Mouse (Mus musculus) hindbrain, embryonic 14.5 days (tissue): ENCODE measurements at regions not wholly inside any gene's neighbourhood (a gene's known extent, or its start where the extent isn't known, plus 50 kb on each side); places are given as distances from the start of the nearest gene placed in this dataset.

Experiments used
- ATAC-seq: fragments of 200-750 bp; cut with Nextera tagmentation; 2 replicates; pipeline ENCODE4 v1.8.0; 2017; ENCODE audit warnings: moderate number of reproducible peaks, mild to moderate bottlenecking, moderate TSS enrichment, moderate library complexity; ENCODE audit not compliant: low FRiP score
- DNase-seq: peaks from one replicate; pipeline ENCODE4 v3.0.0-alpha.2; 2015; ENCODE audit warnings: low spot score
- H3K27ac ChIP-seq: fragments of 300-500 bp; sonication (generic); 2 replicates; pipeline ENCODE4 v1.5.1; 2014; ENCODE audit warnings: mild to moderate bottlenecking, moderate library complexity
- H3K27me3 ChIP-seq: fragments of 300-500 bp; sonication (generic); 2 replicates; pipeline ENCODE4 v1.6.1; 2014; ENCODE audit warnings: mild to moderate bottlenecking, low read length, mixed read lengths; ENCODE audit not compliant: control insufficient read depth, insufficient read depth
- H3K36me3 ChIP-seq: fragments of 300-500 bp; sonication (generic); replicated peaks from 2 replicates; pipeline ENCODE4 v1.6.1; 2014; ENCODE audit not compliant: control insufficient read depth, insufficient read depth
- H3K4me1 ChIP-seq: fragments of 300-500 bp; sonication (generic); replicated peaks from 2 replicates; pipeline ENCODE4 v1.6.1; 2014; ENCODE audit warnings: antibody characterized with exemption, low read length, mixed read lengths; ENCODE audit not compliant: control insufficient read depth, insufficient read depth
- H3K4me2 ChIP-seq: fragments of 300-500 bp; sonication (generic); replicated peaks from 2 replicates; pipeline ENCODE4 v1.6.1; 2014; ENCODE audit warnings: mild to moderate bottlenecking, moderate library complexity
- H3K4me3 ChIP-seq: fragments of 300-500 bp; sonication (generic); replicated peaks from 2 replicates; pipeline ENCODE4 v1.5.1; 2014; ENCODE audit warnings: mild to moderate bottlenecking, low read length
- H3K9ac ChIP-seq: fragments of 300-500 bp; sonication (generic); 2 replicates; pipeline ENCODE4 v1.6.1; 2014
- H3K9me3 ChIP-seq: fragments of 300-500 bp; sonication (generic); 2 replicates; pipeline ENCODE4 v1.6.1; 2016; ENCODE audit warnings: low read length; ENCODE audit not compliant: control insufficient read depth
- WGBS: fragments of 180-500 bp; shearing (Covaris S2); extraction: QIAGEN DNeasy Blood & Tissue Kit; methylation state at CpG from one replicate; pipeline ENCODE4 v1.1.7; 2014; 5-methylcytosine and 5-hydroxymethylcytosine counted together

DNA sequence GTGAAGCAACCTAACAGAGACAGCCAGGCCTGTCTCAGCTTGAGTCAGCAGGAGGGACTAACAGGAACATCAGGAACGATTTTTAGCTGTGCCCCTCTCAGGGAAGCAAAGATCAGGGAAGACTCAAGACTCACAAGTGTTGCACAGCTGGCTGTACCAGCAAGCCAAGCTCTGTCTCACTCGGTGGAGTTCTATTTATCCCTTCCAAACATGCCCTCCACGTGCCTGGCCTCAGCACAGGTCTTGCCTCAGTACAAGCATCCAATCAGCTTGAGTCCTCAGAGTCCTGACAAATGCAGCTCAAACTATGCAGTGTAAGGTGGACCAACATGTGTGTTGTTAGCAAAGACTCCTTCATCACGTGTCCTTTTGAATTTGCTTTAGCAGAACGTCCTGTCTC lies 178.4 kb downstream of the Foxo1 start:
- DNase-seq (no peak), ATAC-seq (no peak)
- H3K9ac ChIP-seq = no peak overlapping the region
- 80% methylated on average over 5 of the region's 5 CpGs for WGBS
- H3K27ac ChIP-seq = no peak overlapping the region
- H3K4me1 ChIP-seq = 0 out of 2 replicates have a peak, but pooled peaks cover 5% of the 10 kb centered on the region
- H3K4me2 ChIP-seq = no peak overlapping the region
- no peaks in the 10 kb centered on the region for H3K36me3 ChIP-seq
- no peak overlapping the region for H3K4me3 ChIP-seq
- no peaks in the 10 kb centered on the region for H3K27me3 ChIP-seq
- H3K9me3 ChIP-seq = no peaks in the 10 kb centered on the region

- no peak overlapping the region for H3K9ac ChIP-seq
- DNase-seq (no peak), ATAC-seq (no peak)
- H3K27ac ChIP-seq = no peak overlapping the region
- H3K9me3 ChIP-seq = no peaks in the 10 kb centered on the region
- no peak overlapping the region for H3K4me2 ChIP-seq
- H3K4me1 ChIP-seq = 0 out of 2 replicates have a peak, but pooled peaks cover 5% of the 10 kb centered on the region
- H3K36me3 ChIP-seq = no peaks in the 10 kb centered on the region
- H3K4me3 ChIP-seq = no peak overlapping the region
- H3K27me3 ChIP-seq = no peaks in the 10 kb centered on the region
- WGBS = 91% methylated on average over 8 of the region's 8 CpGs
These were observed 176.4 kb downstream of the Foxo1 start for GRCm38 (mm10) chr3:52444420-52445119.

DNA sequence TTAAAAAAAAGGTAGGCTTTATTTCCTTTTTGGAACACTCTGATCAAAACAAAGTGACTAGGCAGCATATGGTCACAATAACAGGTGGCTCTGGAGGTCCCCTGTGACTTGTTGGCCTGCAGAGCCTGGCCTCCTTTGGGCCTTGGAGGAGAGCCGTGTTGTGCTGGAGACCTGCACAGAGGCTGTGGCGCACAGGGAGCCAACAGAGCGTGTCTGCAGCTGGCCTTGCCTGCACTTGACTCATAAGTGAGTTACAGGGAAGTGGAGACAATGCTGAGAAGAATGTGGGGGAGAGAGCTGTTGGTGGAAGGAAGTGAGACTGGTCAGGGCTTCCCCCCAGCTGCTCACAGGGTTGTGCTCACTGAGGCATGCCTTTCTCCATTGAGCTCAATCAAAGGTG lies 175.7 kb downstream of the Foxo1 start:
- H3K4me2 ChIP-seq = no peak overlapping the region

GRCm38 (mm10) chr3:52429014-52429589 lies 161.0 kb downstream of the Foxo1 start:
- no peaks in the 10 kb centered on the region for H3K27me3 ChIP-seq
- H3K9ac ChIP-seq = no peak overlapping the region
- H3K4me3 ChIP-seq = no peak overlapping the region
- ATAC-seq (no peak), DNase-seq (no peak)
- no peaks in the 10 kb centered on the region for H3K4me1 ChIP-seq
- H3K9me3 ChIP-seq = no peaks in the 10 kb centered on the region
- WGBS = 81% methylated on average over 8 of the region's 8 CpGs
- H3K27ac ChIP-seq = no peak overlapping the region
- no peaks in the 10 kb centered on the region for H3K36me3 ChIP-seq
- no peak overlapping the region for H3K4me2 ChIP-seq

More for the DNA sequence above, 175.7 kb downstream of the Foxo1 start:
- Histone ChIP-seq H3K27ac (no peak overlapping the region), H3K9me3 (no peaks in the 10 kb centered on the region), H3K36me3 (no peaks in the 10 kb centered on the region), H3K9ac (no peak overlapping the region), H3K27me3 (no peaks in the 10 kb centered on the region), H3K4me3 (no peak overlapping the region), H3K4me1 (0 out of 2 replicates have a peak, but pooled peaks cover 5% of the 10 kb centered on the region)
- peak; percentile 37; the same call in 1 of the 2 replicates for ATAC-seq
- no peak for DNase-seq
- WGBS = 9% methylated on average over 3 of the region's 3 CpGs

GRCm38 (mm10) chr3:52422826-52423225 lies 154.7 kb downstream of the Foxo1 start:
- WGBS = 79% methylated on average over 1 of the region's 1 CpGs
- Histone ChIP-seq H3K9me3 (no peaks in the 10 kb centered on the region), H3K4me1 (no peaks in the 10 kb centered on the region), H3K27me3 (no peaks in the 10 kb centered on the region), H3K27ac (no peak overlapping the region), H3K4me2 (no peak overlapping the region), H3K4me3 (no peak overlapping the region), H3K36me3 (no peaks in the 10 kb centered on the region), H3K9ac (no peak overlapping the region)
- ATAC-seq (no peak), DNase-seq (no peak)

DNA sequence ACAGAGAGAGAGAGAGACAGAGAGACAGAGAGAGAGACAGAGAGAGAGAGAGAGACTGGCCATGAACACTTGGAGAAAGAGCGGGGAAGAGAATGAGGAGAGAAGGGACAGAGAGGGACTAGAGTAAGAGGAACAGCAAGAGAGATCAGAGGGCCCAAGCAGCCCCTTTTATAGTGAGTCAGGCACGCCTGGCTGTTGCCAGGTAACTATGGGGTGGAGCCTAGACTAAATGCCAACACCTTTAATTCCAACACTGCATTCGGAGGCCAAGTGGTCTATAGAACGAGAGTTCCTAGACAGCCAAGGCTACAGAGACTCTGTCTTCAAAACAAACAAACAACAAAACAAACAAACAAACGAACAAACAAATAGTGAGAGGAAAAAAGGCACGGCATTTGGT lies 148.1 kb downstream of the Foxo1 start:
- no peak overlapping the region for H3K4me2 ChIP-seq
- no peaks in the 10 kb centered on the region for H3K27me3 ChIP-seq
- no peaks in the 10 kb centered on the region for H3K9me3 ChIP-seq
- no peak overlapping the region for H3K9ac ChIP-seq
- H3K4me1 ChIP-seq = 0 out of 2 replicates have a peak, but pooled peaks cover 4% of the 10 kb centered on the region
- no peak for DNase-seq
- H3K4me3 ChIP-seq = no peak overlapping the region
- H3K36me3 ChIP-seq = no peaks in the 10 kb centered on the region
- H3K27ac ChIP-seq = no peak overlapping the region
- ATAC-seq = no peak
- WGBS = 64% methylated on average over 6 of the region's 6 CpGs

DNA sequence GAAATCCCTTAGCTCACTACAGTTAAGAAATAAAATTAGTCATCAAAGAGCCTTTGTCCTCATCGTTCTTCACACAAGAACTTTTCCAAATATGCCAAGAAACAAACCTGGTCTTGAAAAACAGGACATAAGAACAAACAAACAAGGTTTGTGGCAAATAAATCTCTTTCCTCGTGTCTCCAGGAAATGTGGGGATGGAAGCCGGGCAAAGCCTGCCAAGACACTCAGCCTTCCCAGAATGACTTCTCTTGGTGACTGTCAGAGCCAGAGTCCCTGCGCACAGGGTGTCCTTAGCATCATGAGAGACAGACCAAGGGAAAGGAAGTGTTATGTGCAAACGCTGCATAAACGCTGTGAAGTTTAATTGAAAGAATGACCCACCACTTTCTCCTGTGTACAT lies 147.2 kb downstream of the Foxo1 start:
- ATAC-seq (no peak), DNase-seq (no peak)
- no peak overlapping the region for H3K4me2 ChIP-seq
- H3K4me1 ChIP-seq = 0 out of 2 replicates have a peak, but pooled peaks cover 4% of the 10 kb centered on the region
- H3K9ac ChIP-seq = no peak overlapping the region
- no peak overlapping the region for H3K27ac ChIP-seq
- H3K36me3 ChIP-seq = no peaks in the 10 kb centered on the region
- H3K4me3 ChIP-seq = no peak overlapping the region
- no peaks in the 10 kb centered on the region for H3K9me3 ChIP-seq
- H3K27me3 ChIP-seq = no peaks in the 10 kb centered on the region
- WGBS = 36% methylated on average over 6 of the region's 6 CpGs

DNA sequence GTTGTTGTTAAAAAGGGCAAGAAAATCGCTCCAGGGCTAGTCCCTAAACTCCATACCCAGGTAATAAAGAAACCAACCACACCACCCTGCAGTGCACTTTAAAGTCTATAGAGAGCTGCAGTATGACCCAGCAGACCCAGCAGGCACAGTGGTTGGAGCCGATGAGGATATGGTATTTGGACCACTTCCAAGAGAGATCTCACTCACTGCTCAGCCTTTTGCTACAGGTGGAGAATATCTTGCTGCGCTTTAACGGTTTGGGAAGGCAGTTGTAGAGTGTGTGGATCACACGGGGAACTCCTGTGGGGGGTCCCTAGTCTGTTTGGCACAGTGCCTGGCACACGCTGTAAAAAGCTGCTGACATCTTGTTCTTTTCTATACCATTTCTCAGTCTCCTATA lies 145.9 kb downstream of the Foxo1 start:
- Histone ChIP-seq H3K27ac (no peak overlapping the region), H3K4me2 (no peak overlapping the region), H3K4me1 (0 out of 2 replicates have a peak, but pooled peaks cover 4% of the 10 kb centered on the region), H3K36me3 (no peaks in the 10 kb centered on the region), H3K4me3 (no peak overlapping the region), H3K27me3 (no peaks in the 10 kb centered on the region), H3K9me3 (no peaks in the 10 kb centered on the region), H3K9ac (no peak overlapping the region)
- ATAC-seq (no peak), DNase-seq (no peak)
- WGBS = 34% methylated on average over 6 of the region's 6 CpGs

- no peaks in the 10 kb centered on the region for H3K36me3 ChIP-seq
- H3K27me3 ChIP-seq = no peaks in the 10 kb centered on the region
- no peak overlapping the region for H3K27ac ChIP-seq
- ATAC-seq (no peak), DNase-seq (no peak)
- H3K9ac ChIP-seq = no peak overlapping the region
- 0 out of 2 replicates have a peak, but pooled peaks cover 4% of the 10 kb centered on the region for H3K4me1 ChIP-seq
- no peaks in the 10 kb centered on the region for H3K9me3 ChIP-seq
- H3K4me3 ChIP-seq = no peak overlapping the region
- no peak overlapping the region for H3K4me2 ChIP-seq
- 5% methylated on average over 10 of the region's 10 CpGs for WGBS
These were observed 145.1 kb downstream of the Foxo1 start for GRCm38 (mm10) chr3:52413187-52413746.
